Mouse (Mus musculus): ENCODE data around the gene Tcaf3.

DNA sequence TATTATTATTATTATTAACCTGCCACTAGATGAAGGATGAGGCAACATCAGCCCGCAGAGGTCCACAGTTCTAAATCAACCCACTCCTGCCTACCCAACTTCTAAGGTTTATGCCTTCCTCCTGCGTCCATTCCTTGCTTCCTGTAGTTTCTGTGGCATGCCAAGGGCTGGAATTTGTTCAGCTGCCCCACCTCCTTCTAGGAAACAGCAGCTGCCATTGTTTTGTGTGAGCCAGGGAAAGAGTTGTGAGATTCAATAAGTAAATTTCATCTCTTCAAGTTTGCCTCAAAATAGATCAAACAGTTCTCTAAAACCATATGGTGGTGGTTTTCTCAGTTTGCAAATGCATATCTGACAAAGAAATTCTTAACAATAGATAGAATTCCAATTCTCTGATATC, 29.3 kb downstream of the Tcaf3 start:
- TF ChIP-seq POLR2A (IDR thresholded peaks at IDR 0.05; ENCODE audit: extremely low read depth, insufficient read depth, low read length) (no peak), CTCF (IDR thresholded peaks at IDR 0.05; ENCODE audit: low read depth, low read length) (no peak)
